Comparison of ENCODE assay signal across 21 mouse cellular contexts in the genomic region with DNA sequence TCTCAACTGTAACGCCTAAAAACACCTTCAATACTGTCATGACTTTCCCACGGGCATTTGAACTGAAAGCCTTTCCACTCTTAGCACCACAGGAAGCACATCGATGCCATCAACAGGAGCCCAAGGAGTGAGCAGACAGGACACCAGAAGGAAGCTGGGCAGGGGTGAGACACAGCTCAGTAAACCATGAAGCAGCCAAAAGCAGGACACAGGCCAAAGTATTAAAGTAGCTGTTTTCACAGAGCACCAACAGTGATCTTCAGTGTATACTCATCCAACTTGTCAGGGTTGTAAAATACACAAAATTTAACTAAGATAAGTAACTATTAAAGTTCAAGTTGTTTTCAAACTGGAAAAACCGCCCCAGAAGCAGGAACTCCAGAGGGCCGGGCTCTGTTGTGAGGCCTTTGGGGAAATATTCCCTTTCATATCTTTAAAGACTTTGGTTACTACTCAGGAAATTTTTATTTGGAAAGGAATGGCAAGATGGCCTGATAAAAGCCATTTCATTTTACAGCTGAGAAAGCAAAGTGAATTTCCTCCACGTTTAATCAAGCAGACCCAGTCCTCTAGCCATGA. TPM values are rescaled to one million over a fixed set of nuclear protein-coding genes. Genes with fewer than 3 reads are reported as not detected.
DNase-seq lines count a peak whose midpoint lies in the region; ATAC-seq and TF ChIP-seq lines count a peak whose summit lies in the region.
"Had no signal": no experiment of that assay in that cellular context is flagged by ENCODE, and none has a peak within 500 bp of the region (broad histone marks: within the 10 kb centered on the region; RNA-seq: fewer than 3 reads in every experiment).

No protein-coding gene starts in this region.

- TF ChIP-seq CTCF in bone marrow, adult 2 months (IDR thresholded peaks at IDR 0.05; ENCODE audit: control insufficient read depth, insufficient read depth, low read length): 0 out of 2 replicates have a peak, but pooled peaks have one; percentile 2

- no peak overlapping the region for H3K4me3 ChIP-seq in heart, embryonic 11.5 days (ENCODE audit: low read depth, low read length)
- H3K4me3 ChIP-seq in bone marrow, adult 2 months (replicated peaks; ENCODE audit: control insufficient read depth, low read depth, low read length): no peak overlapping the region
- H3K4me3 ChIP-seq in kidney, embryonic 15.5 days (replicated peaks): no peak overlapping the region
- H3K4me3 ChIP-seq: embryonic facial prominence, embryonic 15.5 days; forebrain, embryonic 10.5 days; hindbrain, embryonic 15.5 days; left cerebral cortex, adult 2 months had no signal

- H3K27me3 ChIP-seq in heart, embryonic 11.5 days (ENCODE audit: control insufficient read depth, insufficient read depth, low read length): no peaks in the 10 kb centered on the region
- no peaks in the 10 kb centered on the region for H3K27me3 ChIP-seq in kidney, embryonic 15.5 days
- H3K27me3 ChIP-seq: embryonic facial prominence, embryonic 15.5 days; hindbrain, embryonic 15.5 days had no signal

- no peak overlapping the region for H3K27ac ChIP-seq in heart, embryonic 11.5 days (ENCODE audit: low read depth, low read length)
- H3K27ac ChIP-seq in bone marrow, adult 2 months (ENCODE audit: control insufficient read depth, insufficient read depth, low read depth, low read length, poor library complexity): no peak overlapping the region
- H3K27ac ChIP-seq in kidney, embryonic 15.5 days: peak overlapping the region; percentile 61; the same call in 1 of the 2 replicates
- H3K27ac ChIP-seq: embryonic facial prominence, embryonic 15.5 days; forebrain, embryonic 10.5 days; hindbrain, embryonic 15.5 days; left cerebral cortex, adult 2 months; macrophage had no signal

- 75% methylated on average over 6 of the region's 6 CpGs for WGBS in heart, embryonic 11.5 days (ENCODE audit: insufficient replicate concordance)
- WGBS in bone marrow, adult 2 months: 78% methylated on average over 6 of the region's 6 CpGs
- WGBS in kidney, embryonic 15.5 days: 76% methylated on average over 6 of the region's 6 CpGs

- no peak overlapping the region for H3K4me2 ChIP-seq in heart, embryonic 11.5 days
- no peak overlapping the region for H3K4me2 ChIP-seq in kidney, embryonic 15.5 days
- H3K4me2 ChIP-seq: embryonic facial prominence, embryonic 15.5 days; hindbrain, embryonic 15.5 days had no signal

- no peak for ATAC-seq in heart, embryonic 11.5 days (replicated peaks; ENCODE audit: insufficient number of reproducible peaks, low FRiP score, low TSS enrichment)
- ATAC-seq in kidney, embryonic 15.5 days (replicated peaks; ENCODE audit: low FRiP score): 0 out of 2 replicates have a peak, but pooled peaks have one; percentile 33
- ATAC-seq: forebrain, postnatal 0 days had no signal

- peak; percentile 92 for DNase-seq in heart, adult 11 months
- DNase-seq in kidney, postnatal 36 days: peak; percentile 46 to 69
- DNase-seq in adrenal gland, adult (ENCODE audit: inconsistent age in 2 of 2, low spot score in 1 of 2): no peak
- no peak for DNase-seq in layer of hippocampus, postnatal 25 days (ENCODE audit: extremely low spot score in 1 of 2, low spot score in 1 of 2)
- DNase-seq: adrenal gland, postnatal 25 days; cerebellum, adult 11 months; cerebellum, adult 9-11 months; forebrain, postnatal 0 days; gastrocnemius, postnatal 36 days; layer of hippocampus, adult 9-11 months; thymus, adult 18-20 months; thymus, postnatal 36 days had no signal

- no peak for TF ChIP-seq POLR2A in bone marrow, adult 2 months (IDR thresholded peaks at IDR 0.05; ENCODE audit: borderline replicate concordance, control insufficient read depth, low read depth, low read length)

- H3K4me1 ChIP-seq in heart, embryonic 11.5 days (ENCODE audit: control insufficient read depth, insufficient read depth, low read length): peaks cover 5% of the 10 kb centered on the region
- H3K4me1 ChIP-seq in bone marrow, adult 2 months (ENCODE audit: control insufficient read depth, insufficient read depth, low read length): no peaks in the 10 kb centered on the region
- 0 out of 2 replicates have a peak, but pooled peaks cover 3% of the 10 kb centered on the region for H3K4me1 ChIP-seq in kidney, embryonic 15.5 days
- H3K4me1 ChIP-seq: forebrain, embryonic 10.5 days; hindbrain, embryonic 15.5 days had no signal

- no peaks in the 10 kb centered on the region for H3K36me3 ChIP-seq in heart, embryonic 11.5 days (ENCODE audit: control insufficient read depth, insufficient read depth, low read length)
- no peaks in the 10 kb centered on the region for H3K36me3 ChIP-seq in kidney, embryonic 15.5 days
- H3K36me3 ChIP-seq: embryonic facial prominence, embryonic 15.5 days; forebrain, embryonic 10.5 days; hindbrain, embryonic 15.5 days had no signal

- H3K9ac ChIP-seq in heart, embryonic 11.5 days (ENCODE audit: low read depth, low read length): no peak overlapping the region
- no peak overlapping the region for H3K9ac ChIP-seq in kidney, embryonic 15.5 days
- H3K9ac ChIP-seq: embryonic facial prominence, embryonic 15.5 days; forebrain, postnatal 0 days; hindbrain, embryonic 15.5 days had no signal

- H3K9me3 ChIP-seq in heart, embryonic 11.5 days (replicated peaks; ENCODE audit: control insufficient read depth, low read length): no peaks in the 10 kb centered on the region
- H3K9me3 ChIP-seq in kidney, embryonic 15.5 days (replicated peaks): no peaks in the 10 kb centered on the region
- H3K9me3 ChIP-seq: embryonic facial prominence, embryonic 15.5 days; forebrain, embryonic 10.5 days; hindbrain, embryonic 15.5 days had no signal

RNA-seq across cellular contexts. Expression of a gene that starts 37.7 kb away (rescaled TPM):
- polyA plus RNA-seq in heart, embryonic 11.5 days (2014; fragmentation: Nextera tagmentation; extraction: Ambion mirVana): 0.68 and 0.87 TPM in 2 replicates
- 0.45 and 0.79 TPM in 2 replicates for polyA plus RNA-seq in bone marrow, adult 2 months (2011; ENCODE audit: insufficient read depth, insufficient read length, low replicate concordance, missing spikeins)
- 1.0 and 1.5 TPM in 2 replicates for polyA plus RNA-seq in kidney, embryonic 15.5 days (2015; fragmentation: Nextera tagmentation; extraction: Ambion mirVana)
- total RNA-seq in layer of hippocampus, postnatal 25 days (2021): 100 to 1,000 TPM; 105 to 114 TPM
- total RNA-seq: hematopoietic stem cell, adult 5-6 weeks had no signal
- polyA plus RNA-seq: forebrain, embryonic 10.5 days; macrophage had no signal

Comparison
In these comparisons a context has a peak if more than half of its experiments do, and no peak if none do; other contexts are left out.
1. DNase-seq: peak in heart, adult 11 months (single experiment) and kidney, postnatal 36 days (2 of 2); none in adrenal gland, adult (0 of 2) and layer of hippocampus, postnatal 25 days (0 of 2).